Mouse (Mus musculus): ENCODE measurements around the gene 4930452B06Rik.

4930452B06Rik gene

GRCm38 (mm10) chr14:8549108-8549507, 116.9 kb downstream of the 4930452B06Rik start:
- no peak for ATAC-seq (ENCODE audit: insufficient number of reproducible peaks, low FRiP score, low TSS enrichment)

GRCm38 (mm10) chr14:8536024-8536423, 130.0 kb downstream of the 4930452B06Rik start:
- no peak for ATAC-seq (ENCODE audit: insufficient number of reproducible peaks, low FRiP score, low TSS enrichment)

GRCm38 (mm10) chr14:8525232-8525631, 140.8 kb downstream of the 4930452B06Rik start:
- ATAC-seq (ENCODE audit: insufficient number of reproducible peaks, low FRiP score, low TSS enrichment), result no peak

GRCm38 (mm10) chr14:8517681-8518080, 148.4 kb downstream of the 4930452B06Rik start:
- ATAC-seq (ENCODE audit: insufficient number of reproducible peaks, low FRiP score, low TSS enrichment), result no peak

GRCm38 (mm10) chr14:8514071-8514470, 152.0 kb downstream of the 4930452B06Rik start:
- no peak for ATAC-seq (ENCODE audit: insufficient number of reproducible peaks, low FRiP score, low TSS enrichment)

GRCm38 (mm10) chr14:8511276-8511675, 154.8 kb downstream of the 4930452B06Rik start:
- no peak for ATAC-seq (ENCODE audit: insufficient number of reproducible peaks, low FRiP score, low TSS enrichment)

- no peak for ATAC-seq (ENCODE audit: insufficient number of reproducible peaks, low FRiP score, low TSS enrichment)
Measured at GRCm38 (mm10) chr14:8510288-8510959, 155.6 kb downstream of the 4930452B06Rik start.

GRCm38 (mm10) chr14:8508669-8509068, 157.4 kb downstream of the 4930452B06Rik start:
- ATAC-seq (ENCODE audit: insufficient number of reproducible peaks, low FRiP score, low TSS enrichment), result no peak

GRCm38 (mm10) chr14:8504206-8504605, 161.8 kb downstream of the 4930452B06Rik start:
- ATAC-seq (ENCODE audit: insufficient number of reproducible peaks, low FRiP score, low TSS enrichment), result 0 out of 2 replicates have a peak, but pooled peaks have one; percentile 20

- no peak for ATAC-seq (ENCODE audit: insufficient number of reproducible peaks, low FRiP score, low TSS enrichment)
Measured at GRCm38 (mm10) chr14:8503345-8503744, 162.7 kb downstream of the 4930452B06Rik start.

- ATAC-seq (ENCODE audit: insufficient number of reproducible peaks, low FRiP score, low TSS enrichment), result no peak
Measured at GRCm38 (mm10) chr14:8502496-8502895, 163.5 kb downstream of the 4930452B06Rik start.

- no peak for ATAC-seq (ENCODE audit: insufficient number of reproducible peaks, low FRiP score, low TSS enrichment)
Measured at GRCm38 (mm10) chr14:8495691-8496090, 170.3 kb downstream of the 4930452B06Rik start.

- ATAC-seq (ENCODE audit: insufficient number of reproducible peaks, low FRiP score, low TSS enrichment), result no peak
Measured at GRCm38 (mm10) chr14:8494952-8495351, 171.1 kb downstream of the 4930452B06Rik start.

GRCm38 (mm10) chr14:8494260-8494659, 171.8 kb downstream of the 4930452B06Rik start:
- no peak for ATAC-seq (ENCODE audit: insufficient number of reproducible peaks, low FRiP score, low TSS enrichment)

- ATAC-seq (ENCODE audit: insufficient number of reproducible peaks, low FRiP score, low TSS enrichment), result no peak
Measured at GRCm38 (mm10) chr14:8478098-8478497, 187.9 kb downstream of the 4930452B06Rik start.

GRCm38 (mm10) chr14:8477348-8477747, 188.7 kb downstream of the 4930452B06Rik start:
- no peak for ATAC-seq (ENCODE audit: insufficient number of reproducible peaks, low FRiP score, low TSS enrichment)

- no peak for ATAC-seq (ENCODE audit: insufficient number of reproducible peaks, low FRiP score, low TSS enrichment)
Measured at GRCm38 (mm10) chr14:8476606-8477005, 189.4 kb downstream of the 4930452B06Rik start.

GRCm38 (mm10) chr14:8475851-8476250, 190.2 kb downstream of the 4930452B06Rik start:
- no peak for ATAC-seq (ENCODE audit: insufficient number of reproducible peaks, low FRiP score, low TSS enrichment)

GRCm38 (mm10) chr14:8472884-8473283, 193.2 kb downstream of the 4930452B06Rik start:
- ATAC-seq (ENCODE audit: insufficient number of reproducible peaks, low FRiP score, low TSS enrichment), result no peak

GRCm38 (mm10) chr14:8464401-8465154, 201.5 kb downstream of the 4930452B06Rik start:
- ATAC-seq (ENCODE audit: insufficient number of reproducible peaks, low FRiP score, low TSS enrichment), result no peak

GRCm38 (mm10) chr14:8462973-8463372, 203.1 kb downstream of the 4930452B06Rik start:
- ATAC-seq (ENCODE audit: insufficient number of reproducible peaks, low FRiP score, low TSS enrichment), result no peak

Data from cerebellum, adult (tissue).